Mouse (Mus musculus): ENCODE measurements around the gene Pitpnm3.
A peak's percentile ranks its signal among the peaks of the same experiment; 100 is the strongest.
"Not testable (repeated sequence)": the region's sequence is repeated elsewhere in the genome, so short reads cannot be mapped to it uniquely, and the experiment has no call there.

The Pitpnm3 gene

DNA sequence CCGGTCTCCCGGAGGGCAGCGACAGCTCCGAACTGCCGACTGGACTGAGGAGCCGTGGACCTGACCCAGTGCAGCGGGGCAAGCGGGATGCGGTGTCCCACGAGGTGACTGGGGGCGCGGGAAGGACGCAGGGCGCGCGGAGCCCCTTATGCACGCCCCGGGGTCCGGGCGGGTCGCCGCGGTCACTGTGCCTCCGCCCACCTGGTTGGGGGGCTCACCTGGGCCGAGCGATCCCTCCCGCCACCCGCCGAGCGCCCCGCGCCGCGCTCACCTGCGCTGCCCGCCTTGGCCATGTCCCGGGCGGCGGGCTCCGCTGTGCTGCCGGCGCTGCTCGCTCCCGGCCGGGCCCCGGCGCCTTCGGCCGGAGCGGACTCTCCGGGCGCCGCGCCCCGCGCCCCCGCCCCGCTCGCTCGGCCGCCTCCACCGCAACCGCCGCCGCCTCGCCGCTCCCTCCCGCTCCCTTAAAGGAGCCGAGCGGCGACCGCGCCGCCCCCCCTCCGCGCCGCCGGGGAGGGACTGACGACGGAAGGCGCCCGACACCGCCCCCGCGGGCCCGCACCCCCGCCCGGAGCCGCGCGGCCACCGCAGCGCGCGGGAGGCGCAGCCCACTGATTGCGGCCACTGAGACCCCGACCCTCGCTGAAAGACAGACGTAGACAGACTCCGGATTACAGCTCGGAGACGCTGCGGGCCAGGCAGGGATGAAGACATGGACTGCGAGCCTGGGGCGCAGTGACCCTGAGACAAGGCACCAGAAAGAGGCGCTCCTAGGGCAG, at the start of gene Pitpnm3:
Pitpnm3 (minus strand) TSS at position 396 of the 776 bp plus-strand sequence.
- peak; percentile 81 to 89 for DNase-seq

DNA sequence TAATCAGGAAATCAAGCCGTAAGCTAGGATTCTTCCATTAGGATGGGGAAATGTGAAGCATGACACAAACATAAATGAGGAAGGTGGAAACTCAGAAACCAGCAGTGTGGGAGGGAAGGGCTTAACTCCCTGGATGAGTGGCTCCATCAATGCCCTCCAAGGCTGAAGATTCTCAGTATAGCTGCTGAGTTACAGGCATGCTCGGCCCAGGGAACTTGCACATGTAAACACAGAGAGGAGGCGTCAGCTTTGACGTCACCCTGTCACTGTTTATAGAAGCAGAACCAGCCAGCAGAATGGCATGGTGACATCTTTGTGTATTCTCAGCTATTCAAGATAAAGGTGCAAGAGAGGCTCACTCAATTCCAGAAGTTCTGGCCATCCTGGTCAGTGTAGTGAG, 48.7 kb upstream of the Pitpnm3 start:
- no peak for DNase-seq

DNA sequence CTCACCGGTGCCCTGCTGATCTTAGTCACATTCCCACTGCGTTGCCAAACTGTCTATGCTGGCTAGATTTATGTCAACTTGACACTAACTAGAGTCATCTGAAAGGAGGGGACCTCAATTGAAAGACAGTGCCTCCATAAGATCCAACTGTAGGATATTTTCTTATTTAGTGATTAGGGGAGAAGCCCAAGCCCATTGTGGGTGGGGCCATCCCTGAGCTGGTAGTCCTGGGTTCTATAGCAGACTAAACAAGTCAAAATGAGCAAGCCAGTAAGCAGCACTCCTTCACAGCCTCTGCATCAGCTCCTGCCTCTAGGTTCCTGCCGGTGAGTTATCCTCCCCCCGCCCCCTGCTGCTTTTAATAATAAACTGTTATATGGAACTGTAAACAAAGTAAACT, 45.6 kb upstream of the Pitpnm3 start:
- no peak for DNase-seq

- DNase-seq = no peak
Observed at GRCm38 (mm10) chr11:72180556-72180955, 45.0 kb upstream of the Pitpnm3 start.

- no peak for DNase-seq
Observed at GRCm38 (mm10) chr11:72176553-72176952, 41.0 kb upstream of the Pitpnm3 start.

DNA sequence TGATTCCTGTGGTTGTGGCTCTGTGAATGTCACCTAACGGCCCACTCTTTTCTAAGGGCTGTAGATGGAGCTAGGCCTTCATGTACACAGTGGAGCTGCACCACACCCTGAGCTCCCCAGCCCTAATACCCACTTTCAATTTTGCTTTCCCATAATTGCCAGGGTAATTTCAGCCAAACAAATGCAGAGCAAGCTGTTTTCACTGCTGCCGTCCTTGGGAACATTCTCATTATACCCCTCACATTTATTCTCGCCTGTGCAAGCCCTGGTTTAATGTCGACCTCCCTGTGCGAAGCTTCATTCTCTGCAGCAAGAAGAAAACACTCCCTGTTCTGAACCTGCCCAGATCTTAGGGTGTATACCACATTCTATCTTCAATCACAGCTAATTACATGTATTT, 40.4 kb upstream of the Pitpnm3 start:
- DNase-seq = no peak

- no peak for DNase-seq
Observed at GRCm38 (mm10) chr11:72174721-72175120, 39.1 kb upstream of the Pitpnm3 start.

DNA sequence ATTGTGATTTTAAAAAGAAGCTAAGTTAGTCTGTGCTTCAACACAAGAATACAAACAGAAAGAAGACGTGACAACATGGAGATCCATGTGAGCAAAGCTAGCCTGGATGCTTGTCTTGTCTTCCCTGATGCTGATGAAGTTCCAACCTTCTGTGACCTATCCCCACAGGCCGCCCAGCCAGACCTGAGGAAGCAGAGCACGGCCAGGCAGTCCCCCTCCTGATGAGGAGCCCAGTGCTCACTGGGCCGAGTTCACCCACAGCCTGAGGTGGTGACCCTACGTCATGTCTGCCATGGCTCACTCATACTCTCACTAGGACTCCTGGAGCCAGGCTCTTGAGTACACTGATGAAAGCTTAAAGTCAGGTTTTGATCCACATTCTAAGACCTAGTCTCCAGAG, 37.9 kb upstream of the Pitpnm3 start:
- no peak for DNase-seq

DNA sequence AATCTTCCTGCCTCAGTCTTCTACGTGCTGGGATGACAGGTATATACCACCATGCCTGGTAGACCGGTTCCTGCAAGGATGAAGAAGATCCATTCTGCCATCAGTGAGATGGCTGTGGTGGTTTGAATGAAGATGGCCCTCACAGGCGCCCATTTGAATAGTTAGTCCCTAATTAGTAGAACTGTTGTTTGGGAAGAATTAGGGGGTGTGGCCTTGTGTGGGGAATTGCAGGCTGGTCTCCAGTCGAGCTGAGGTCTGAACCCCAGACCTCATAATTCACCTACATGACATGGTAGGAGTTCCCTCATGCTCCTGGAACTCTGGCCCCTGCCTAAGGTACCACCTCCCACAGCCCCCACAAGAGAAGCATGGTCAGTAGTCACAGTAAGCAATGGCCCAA, 36.3 kb upstream of the Pitpnm3 start:
- not testable (repeated sequence) for DNase-seq

GRCm38 (mm10) chr11:72169871-72170270, 34.3 kb upstream of the Pitpnm3 start:
- no peak for DNase-seq

- no peak for DNase-seq
Observed at GRCm38 (mm10) chr11:72163198-72163597, 27.6 kb upstream of the Pitpnm3 start.

DNA sequence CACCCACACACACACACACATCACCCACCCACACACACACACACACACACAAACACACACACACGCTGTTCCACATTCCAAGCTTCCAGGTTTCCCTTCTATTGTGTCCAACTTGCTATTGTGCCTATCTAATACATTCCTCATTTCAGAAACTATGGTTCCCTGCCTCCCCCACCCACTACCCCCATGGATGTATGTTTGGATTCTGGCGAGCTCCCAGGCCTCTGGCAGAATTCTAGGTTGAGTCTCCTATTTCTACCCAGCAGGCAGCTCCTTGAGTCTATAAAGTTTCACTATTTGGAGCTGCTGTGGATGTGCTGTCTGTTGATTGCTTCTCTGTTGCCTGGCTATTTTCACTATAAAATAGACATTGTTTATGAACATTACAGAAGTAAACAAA, 21.0 kb upstream of the Pitpnm3 start:
- DNase-seq = no peak

GRCm38 (mm10) chr11:72155981-72156428, 20.4 kb upstream of the Pitpnm3 start:
- DNase-seq = no peak

DNA sequence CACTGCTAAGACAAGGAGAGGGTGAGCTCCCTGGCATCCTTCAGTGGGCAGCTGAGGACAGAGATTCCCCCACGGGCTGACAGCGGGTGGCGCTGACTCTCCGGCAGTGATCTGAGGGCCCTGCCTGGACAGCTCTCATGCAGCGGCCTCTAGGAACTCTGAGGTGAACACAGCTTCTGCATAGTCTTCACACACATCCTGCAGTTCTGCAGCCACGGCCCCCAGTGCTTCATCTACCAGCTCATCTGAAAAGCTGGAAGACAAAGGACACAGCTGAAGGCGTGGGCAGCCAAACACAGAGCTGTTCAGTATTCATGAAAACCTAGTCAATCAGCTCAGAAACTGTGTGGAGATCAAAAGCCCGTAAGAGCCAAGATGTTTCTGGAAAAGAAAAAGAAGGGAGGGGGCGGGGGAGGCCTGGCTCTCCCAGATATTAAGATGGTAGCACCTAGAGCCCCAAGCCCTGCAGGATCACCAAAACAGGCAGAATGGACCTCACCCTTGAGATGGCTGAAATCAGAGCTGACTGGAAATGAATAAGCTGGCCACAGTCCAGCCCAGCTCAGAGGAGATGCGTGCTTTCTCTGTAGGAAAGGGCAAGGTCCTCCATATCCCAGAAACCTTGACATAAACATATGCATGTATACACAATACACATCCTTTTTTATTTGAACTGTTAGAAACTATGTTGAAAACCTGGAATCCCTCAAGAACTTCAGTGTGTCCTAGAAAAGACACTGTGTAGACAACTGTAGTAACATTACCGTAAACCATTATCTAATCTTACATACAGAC, 19.8 kb upstream of the Pitpnm3 start:
- DNase-seq = no peak

DNA sequence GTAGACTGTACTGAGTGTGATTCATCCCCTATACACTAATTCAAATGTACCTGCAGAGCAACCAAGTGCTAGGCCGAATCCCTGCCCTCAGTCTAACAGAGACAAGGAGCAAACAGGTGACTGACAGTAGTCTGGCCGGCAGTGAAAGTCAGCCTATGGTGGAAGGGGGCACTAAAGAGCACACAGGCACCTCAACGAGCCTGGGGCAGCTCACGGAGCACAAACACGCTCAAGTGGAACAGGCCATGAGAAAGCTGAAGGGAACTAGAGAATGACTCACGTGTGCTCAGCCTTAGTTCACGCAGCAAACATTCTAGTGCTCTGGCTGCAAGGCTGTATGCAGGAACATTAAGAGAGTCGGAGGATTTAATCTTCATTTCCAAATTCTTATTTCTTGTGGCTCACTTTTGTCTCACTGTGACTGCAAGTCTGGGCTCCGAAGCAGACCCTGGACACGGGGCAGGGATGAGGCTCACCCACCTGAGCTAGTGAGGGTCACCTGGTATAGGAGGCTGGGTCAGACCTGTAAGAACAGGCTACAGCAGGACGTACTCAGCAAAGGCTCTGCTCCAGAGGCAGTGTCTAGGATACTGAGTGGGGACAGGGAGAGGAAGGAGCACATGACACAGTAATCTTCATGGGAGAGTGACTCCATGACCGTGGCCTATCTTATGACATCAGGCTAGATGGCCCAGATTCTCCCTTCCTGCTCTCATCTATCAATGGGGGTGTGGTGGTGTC, 17.7 kb upstream of the Pitpnm3 start:
- DNase-seq = no peak

- DNase-seq = no peak
Observed at GRCm38 (mm10) chr11:72151120-72151519, 15.5 kb upstream of the Pitpnm3 start.

DNA sequence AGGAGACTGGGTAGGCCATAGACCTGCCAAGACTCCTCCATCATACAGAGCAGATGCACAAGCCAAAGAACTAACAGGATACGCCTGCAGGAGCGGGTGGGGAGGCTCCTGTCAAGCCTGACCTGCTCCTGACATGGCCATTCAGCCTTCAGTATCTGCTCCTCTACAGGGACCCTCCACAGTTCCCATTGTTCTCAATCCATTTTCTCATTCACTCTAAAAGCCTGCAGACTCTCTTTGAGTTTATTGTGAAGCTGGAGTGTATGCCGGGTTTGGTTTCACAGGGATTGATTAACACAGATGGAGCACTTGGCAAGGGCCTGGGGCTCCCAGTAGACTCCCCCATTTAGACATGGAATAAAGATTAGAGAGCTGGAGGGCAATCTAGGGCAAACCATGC, 12.3 kb upstream of the Pitpnm3 start:
- DNase-seq = no peak

GRCm38 (mm10) chr11:72145877-72146248, 10.3 kb upstream of the Pitpnm3 start:
- DNase-seq = no peak

DNA sequence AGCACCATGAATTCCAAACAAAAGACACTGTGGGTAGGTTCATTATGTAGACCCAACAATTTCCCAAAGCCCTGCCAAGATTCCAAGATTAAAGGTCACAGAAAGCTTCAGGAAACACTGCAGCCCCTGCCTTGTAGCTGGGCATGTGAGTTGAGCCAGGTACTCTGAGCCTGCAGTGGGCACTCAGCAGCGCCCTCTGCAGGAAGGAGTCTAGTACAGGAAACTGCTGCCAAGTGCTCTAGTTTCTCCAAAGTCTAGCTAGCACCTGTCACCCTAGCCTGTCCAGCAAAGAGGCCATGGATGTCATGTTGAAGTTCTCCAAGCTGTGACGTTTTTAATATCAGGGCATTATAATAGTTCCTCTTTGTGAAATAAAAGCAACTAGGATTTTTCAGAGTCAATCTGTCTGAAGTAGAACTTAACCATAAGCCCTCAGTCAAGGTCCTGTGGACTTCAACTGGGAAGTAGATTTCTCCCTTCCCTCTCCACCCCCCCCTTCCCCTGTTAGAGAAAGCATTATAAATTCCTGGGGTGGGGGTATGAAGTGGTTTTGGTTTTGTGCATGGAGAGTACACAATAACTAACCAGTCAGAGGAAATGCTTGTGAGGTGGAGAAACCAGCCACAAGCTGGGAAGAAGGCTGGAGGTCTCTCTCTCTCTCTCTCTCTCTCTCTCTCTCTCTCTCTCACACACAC, 9.8 kb upstream of the Pitpnm3 start:
- peak; percentile 77 to 89 for DNase-seq

GRCm38 (mm10) chr11:72142889-72143288, 7.3 kb upstream of the Pitpnm3 start:
- no peak for DNase-seq

GRCm38 (mm10) chr11:72140198-72140597, 4.6 kb upstream of the Pitpnm3 start:
- no peak for DNase-seq

DNA sequence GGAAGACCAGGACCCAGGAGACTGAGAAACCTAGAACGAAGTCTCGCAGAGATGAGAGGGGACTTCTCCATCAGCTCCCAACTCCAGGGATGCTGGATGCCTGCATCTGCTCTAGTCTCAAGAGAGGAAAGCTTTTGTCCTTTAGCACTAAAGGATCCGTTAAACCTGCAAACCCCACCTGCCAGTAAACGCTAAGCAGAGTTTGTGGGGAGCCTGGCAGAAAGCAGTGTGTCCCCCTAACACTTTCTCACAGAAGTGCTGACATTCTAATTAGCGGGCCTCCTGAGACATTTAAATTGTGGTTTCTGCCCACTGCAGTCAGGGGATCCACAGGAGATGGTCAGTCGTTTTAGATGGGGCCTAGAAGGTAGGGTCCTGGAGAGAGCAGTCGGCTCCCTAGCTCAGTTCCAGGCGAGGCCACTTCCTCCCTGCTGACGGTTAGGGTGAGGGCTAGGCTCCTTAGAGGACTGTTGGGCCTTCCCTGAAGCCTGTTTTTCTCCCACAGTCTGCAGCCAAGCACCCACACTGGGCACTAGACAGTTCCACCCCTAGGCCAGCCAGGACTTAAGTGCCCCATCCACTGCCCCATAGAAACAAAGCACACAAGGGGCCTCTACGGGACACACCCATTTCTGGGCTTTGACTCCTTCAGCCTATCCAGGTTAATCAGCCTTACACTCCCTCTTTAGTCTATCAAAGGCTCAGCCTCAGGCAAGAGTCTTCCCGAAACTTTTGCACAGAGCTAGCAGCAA, 829 bp upstream of the Pitpnm3 start:
- no peak for DNase-seq

Data from cerebellum, adult 18-20 months (tissue).